Mouse (Mus musculus): ENCODE data around the gene Cnn3. TPM values are rescaled to one million over a fixed set of nuclear protein-coding genes. Genes with fewer than 3 reads are reported as not detected.

Gene Cnn3
- polyA plus RNA-seq, 1 experiment from 2014 or later, result 423 TPM

DNA sequence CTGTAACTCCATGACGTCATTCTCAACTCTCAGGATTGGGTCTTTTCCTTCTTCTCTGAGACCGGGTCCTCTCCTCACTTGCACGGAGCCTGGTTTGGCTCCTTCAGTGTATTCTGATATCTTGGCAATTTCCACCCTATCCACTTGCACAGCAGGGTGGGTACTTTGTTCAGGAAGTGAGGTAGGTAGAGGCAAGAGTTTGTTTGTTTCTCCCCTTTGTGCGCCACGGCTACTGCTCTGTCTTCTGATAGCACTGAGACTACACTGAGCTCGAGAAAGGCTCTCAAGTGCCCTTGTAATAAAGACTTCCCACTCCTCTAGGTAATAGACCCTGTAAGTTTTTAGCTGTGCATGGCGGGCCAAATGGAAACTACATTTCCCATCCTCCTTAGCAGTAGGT is 80.5 kb downstream of the Cnn3 start:
- no peaks in the 10 kb centered on the region for H3K36me3 ChIP-seq
- WGBS, result 94% methylated on average over 7 of the region's 7 CpGs
- no peak for ATAC-seq (ENCODE audit: low FRiP score, low read depth)
- H3K27me3 ChIP-seq, result no peaks in the 10 kb centered on the region
- no peak overlapping the region for H3K27ac ChIP-seq (replicated peaks)
- no peaks in the 10 kb centered on the region for H3K4me1 ChIP-seq (replicated peaks)
- H3K4me3 ChIP-seq, result no peak overlapping the region
- H3K9ac ChIP-seq, result no peak overlapping the region
- no peaks in the 10 kb centered on the region for H3K9me3 ChIP-seq
- no peak overlapping the region for H3K4me2 ChIP-seq

DNA sequence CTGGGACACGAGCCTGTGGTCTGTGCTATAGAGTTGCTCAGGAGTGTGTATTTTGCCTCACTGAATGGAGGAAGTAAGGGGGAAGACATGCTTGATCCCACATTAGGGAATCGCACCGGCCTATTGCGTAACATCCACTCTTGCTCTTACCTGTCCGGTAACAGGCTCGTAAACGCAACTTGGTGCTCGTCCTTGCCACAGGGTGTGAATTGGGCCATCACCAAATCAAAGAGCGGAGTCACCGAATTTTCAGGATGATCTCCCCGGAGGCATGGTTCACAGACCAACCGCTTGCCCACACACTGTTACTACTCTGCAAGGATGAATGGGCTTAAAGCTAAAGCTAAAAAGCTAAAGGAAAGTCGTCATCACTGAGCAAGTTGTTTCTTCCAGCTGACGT is 81.4 kb downstream of the Cnn3 start:
- WGBS, result 97% methylated on average over 14 of the region's 14 CpGs
- Histone ChIP-seq H3K4me3 (no peak overlapping the region), H3K4me1 (replicated peaks) (no peaks in the 10 kb centered on the region), H3K27me3 (no peaks in the 10 kb centered on the region), H3K36me3 (no peaks in the 10 kb centered on the region), H3K9ac (no peak overlapping the region), H3K4me2 (no peak overlapping the region), H3K9me3 (no peaks in the 10 kb centered on the region), H3K27ac (replicated peaks) (no peak overlapping the region)
- ATAC-seq (ENCODE audit: low FRiP score, low read depth), result no peak

Other genes with a start within 250 kb of the Cnn3 start
- gene Tmem56, start 143.4 kb upstream of the Cnn3 start, polyA plus RNA-seq (2015; fragmentation: Nextera tagmentation; extraction: Ambion mirVana), result 2.5 and 2.6 TPM in 2 replicates
- gene Alg14, start 134.7 kb upstream of the Cnn3 start, polyA plus RNA-seq (2015; fragmentation: Nextera tagmentation; extraction: Ambion mirVana), result 34.6 and 38.0 TPM in 2 replicates
- 1.0 and 1.2 TPM in 2 replicates for gene Slc44a3, start 105.9 kb downstream of the Cnn3 start, polyA plus RNA-seq (2015; fragmentation: Nextera tagmentation; extraction: Ambion mirVana)
- gene 4930432M17Rik, start 244.3 kb downstream of the Cnn3 start, polyA plus RNA-seq (2015; fragmentation: Nextera tagmentation; extraction: Ambion mirVana), result not detected in 2 replicates